Mouse (Mus musculus) midbrain, postnatal 0 days (tissue): ENCODE results near the gene Nup62. TPM values are rescaled to one million over a fixed set of nuclear protein-coding genes. Genes with fewer than 3 reads are reported as not detected.
A peak's percentile ranks its signal among the peaks of the same experiment; 100 is the strongest.

Source experiments
- ATAC-seq: fragments of 200-750 bp; cut with Nextera tagmentation; 2 replicates; pipeline ENCODE4 v1.8.0; 2017; ENCODE audit warnings: moderate number of reproducible peaks, mild to moderate bottlenecking, moderate TSS enrichment, moderate library complexity; ENCODE audit not compliant: low FRiP score
- DNase-seq: peaks from one replicate; pipeline ENCODE4 v3.0.0-alpha.2; 2015; ENCODE audit warnings: low spot score
- H3K27ac ChIP-seq: fragments of 300-500 bp; sonication (generic); 2 replicates; pipeline ENCODE4 v1.5.1; 2014; ENCODE audit warnings: low read depth, mild to moderate bottlenecking, low read length, mixed read lengths
- H3K27me3 ChIP-seq: fragments of 300-500 bp; sonication (generic); 2 replicates; pipeline ENCODE4 v1.6.1; 2014; ENCODE audit warnings: low read length, control low read depth, mixed read lengths; ENCODE audit not compliant: insufficient read depth
- H3K36me3 ChIP-seq: fragments of 300-500 bp; sonication (generic); 2 replicates; pipeline ENCODE4 v1.6.1; 2014; ENCODE audit warnings: low read length, control low read depth, mixed read lengths; ENCODE audit not compliant: insufficient read depth
- H3K4me1 ChIP-seq: fragments of 300-500 bp; sonication (generic); 2 replicates; pipeline ENCODE4 v1.6.1; 2014; ENCODE audit warnings: mild to moderate bottlenecking, control low read depth, antibody characterized with exemption, low read length, mixed read lengths; ENCODE audit not compliant: insufficient read depth
- H3K4me2 ChIP-seq: fragments of 300-500 bp; sonication (generic); 2 replicates; pipeline ENCODE4 v1.6.1; 2014; ENCODE audit warnings: low read depth, mild to moderate bottlenecking, low read length, mixed read lengths; ENCODE audit not compliant: poor library complexity, severe bottlenecking
- H3K4me3 ChIP-seq: fragments of 300-500 bp; sonication (generic); 2 replicates; pipeline ENCODE4 v1.5.1; 2014; ENCODE audit warnings: low read depth, mild to moderate bottlenecking, low read length, moderate library complexity
- H3K9ac ChIP-seq: fragments of 300-500 bp; sonication (generic); replicated peaks from 2 replicates; pipeline ENCODE4 v1.6.1; 2014; ENCODE audit warnings: mild to moderate bottlenecking, low read length, moderate library complexity, mixed read lengths; ENCODE audit not compliant: poor library complexity, severe bottlenecking
- H3K9me3 ChIP-seq: fragments of 300-500 bp; sonication (generic); 2 replicates; pipeline ENCODE4 v1.6.1; 2016; ENCODE audit warnings: low read length, control low read depth
- CTCF ChIP-seq: IDR thresholded peaks from 2 replicates; pipeline ENCODE4 v1.5.1; 2016; ENCODE audit warnings: antibody characterized with exemption, mild to moderate bottlenecking
- WGBS: fragments of 180-500 bp; shearing (Covaris S2); extraction: QIAGEN DNeasy Blood & Tissue Kit; methylation state at CpG from one replicate; pipeline ENCODE4 v1.1.7; 2014; 5-methylcytosine and 5-hydroxymethylcytosine counted together
- polyA plus RNA-seq: library from polyadenylated mRNA; unstranded; fragments of >200 nt; fragmentation: Nextera tagmentation; extraction: Ambion mirVana; gene quantifications from 2 replicates; pipeline ENCODE4 v1.2.1, GENCODE M21; 2015
- total RNA-seq: library from RNA; depleted of rRNA; stranded (reverse); fragments of >200 nt; gene quantifications from 2 replicates; pipeline ENCODE4 v1.2.3, GENCODE M21; 2014

Nup62 gene
- total and polyA plus RNA-seq, 2 experiments from 2014 or later: 46.9 to 65.9 TPM

DNA sequence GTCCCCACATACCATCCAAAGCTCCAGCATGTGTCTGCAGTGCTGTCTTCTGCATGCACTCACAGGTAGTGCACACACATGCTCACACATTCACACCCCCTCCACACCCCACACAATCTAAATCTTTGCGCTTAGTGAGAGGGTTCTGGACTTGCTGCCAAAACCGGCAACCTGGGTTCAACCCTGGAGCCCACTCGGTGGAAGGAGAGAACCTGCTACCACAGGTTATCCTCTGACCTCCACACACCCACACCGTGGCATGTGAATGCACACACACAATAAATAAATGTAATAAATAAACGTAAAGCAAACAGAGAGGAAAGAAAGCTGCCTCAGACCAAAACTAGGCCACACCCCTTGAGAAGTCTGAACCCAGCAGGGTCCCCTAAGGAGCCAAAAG lies 31.9 kb downstream of the Nup62 start:
- Histone ChIP-seq H3K9ac (peak overlapping the region; percentile 57), H3K4me2 (peak overlapping the region; percentile 70), H3K27ac (peak overlapping the region; percentile 71; the same call in 1 of the 2 replicates), H3K4me3 (peak overlapping the region; percentile 64), H3K4me1 (peaks cover 13% of the 10 kb centered on the region; the same call in 1 of the 2 replicates), H3K9me3 (no peaks in the 10 kb centered on the region), H3K36me3 (peaks cover 44% of the 10 kb centered on the region), H3K27me3 (no peaks in the 10 kb centered on the region)
- WGBS: 77% methylated on average over 5 of the region's 5 CpGs
- ATAC-seq (no peak), DNase-seq (no peak)
- TF ChIP-seq CTCF: no peak

DNA sequence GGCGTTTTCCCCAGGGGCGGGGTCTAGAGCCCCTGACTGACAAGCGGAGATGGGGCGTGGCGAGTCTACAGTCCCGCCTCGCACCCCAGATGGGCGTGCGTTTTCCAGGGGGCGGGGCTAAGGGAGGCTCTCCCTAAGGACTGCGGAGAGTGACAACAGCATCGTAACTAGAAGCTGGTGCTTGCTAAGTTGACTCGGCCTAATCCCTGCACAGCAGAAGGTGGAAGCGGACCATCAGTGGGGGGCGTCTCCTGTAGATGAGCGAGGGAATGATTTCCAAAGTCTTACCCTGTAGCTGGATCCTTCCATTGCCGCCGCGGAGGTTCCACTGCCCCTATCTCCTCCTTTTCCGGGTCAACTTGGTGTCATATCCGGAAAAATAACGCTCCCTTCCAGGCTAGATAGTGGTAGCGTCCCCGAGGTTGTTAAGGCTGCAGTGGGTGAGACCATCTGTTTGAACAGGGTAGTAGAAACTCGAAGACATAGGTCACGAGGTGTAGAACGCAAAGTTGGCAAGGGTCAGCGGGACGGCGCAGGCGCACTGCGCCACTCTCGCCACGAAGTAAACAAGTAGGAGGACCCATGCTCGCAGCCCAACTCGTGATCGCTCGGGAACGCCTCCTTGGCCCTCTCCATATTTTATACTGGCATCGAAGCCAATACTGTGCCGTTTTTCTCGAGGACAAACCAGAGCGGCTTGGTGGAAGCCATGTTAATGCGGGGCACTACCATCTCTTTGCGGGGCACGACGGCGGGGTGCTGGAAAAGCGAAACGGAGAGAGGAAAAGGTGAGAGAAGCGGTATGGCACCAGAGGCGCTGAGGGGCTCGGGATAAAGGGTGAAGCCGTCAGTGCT lies 32.9 kb downstream of the Nup62 start, which contains the start of the genes Akt1s1 and Tbc1d17:
Gene Akt1s1 (plus strand): TSS at position 431 of the 855 bp plus-strand sequence.
Gene Tbc1d17 (minus strand): TSS at position 519 of the 855 bp plus-strand sequence.
- ATAC-seq: peak; percentile 90
- peak within 1 kb of the TSS; percentile 87 for H3K9ac ChIP-seq

DNA sequence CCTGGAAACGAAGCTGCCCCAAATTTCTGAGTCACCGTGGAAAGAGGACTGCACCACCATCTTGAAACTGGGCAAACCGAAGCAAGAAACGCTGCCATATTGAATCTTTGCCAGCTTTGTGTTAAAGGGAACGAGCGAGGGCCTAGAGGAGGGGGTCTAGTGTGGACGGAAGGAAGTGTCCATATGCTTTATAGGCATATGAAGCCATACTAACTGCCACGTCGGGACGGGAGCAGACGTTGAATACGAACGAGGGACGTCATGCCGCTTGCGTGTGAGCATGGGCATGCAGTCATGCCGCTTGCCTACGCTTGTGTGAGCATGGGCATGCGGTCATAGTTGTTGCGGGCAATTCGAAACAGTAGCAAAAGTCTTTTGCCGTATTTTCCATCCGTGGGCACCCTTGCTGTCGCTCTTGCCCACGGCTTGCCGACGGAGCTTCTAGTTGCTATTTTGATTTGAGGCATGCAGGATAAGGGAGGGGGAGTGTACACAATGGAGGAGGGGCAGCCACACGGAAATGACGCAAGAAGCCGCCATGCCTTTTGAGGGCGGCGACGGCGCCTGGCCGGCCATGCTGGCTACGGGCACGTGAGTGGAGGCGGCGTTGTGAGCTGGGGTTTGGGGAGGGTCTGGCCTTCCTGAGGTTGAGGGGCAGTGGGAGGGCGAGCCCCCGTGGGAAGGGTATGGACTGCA lies 33.7 kb downstream of the Nup62 start:
- no peaks in the 10 kb centered on the region for H3K27me3 ChIP-seq
- H3K4me2 ChIP-seq: peak overlapping the region; percentile 75
- H3K36me3 ChIP-seq: peaks cover 29% of the 10 kb centered on the region
- ATAC-seq (peak; percentile 84), DNase-seq (peak; percentile 98)
- TF ChIP-seq CTCF: no peak
- no peaks in the 10 kb centered on the region for H3K9me3 ChIP-seq
- H3K9ac ChIP-seq: peak overlapping the region; percentile 87
- WGBS: under 1% methylated on average over 41 of the region's 41 CpGs
- H3K4me3 ChIP-seq: peak overlapping the region; percentile 64
- peak overlapping the region; percentile 98 for H3K27ac ChIP-seq
- peaks cover 13% of the 10 kb centered on the region; the same call in 1 of the 2 replicates for H3K4me1 ChIP-seq

More for the DNA sequence above, 32.9 kb downstream of the Nup62 start, which contains the start of the genes Akt1s1 and Tbc1d17:
- Histone ChIP-seq H3K27me3 (no peaks in the 10 kb centered on the region), H3K4me1 (peaks cover 13% of the 10 kb centered on the region; the same call in 1 of the 2 replicates), H3K4me2 (peak within 1 kb of the TSS; percentile 75), H3K27ac (peak within 1 kb of the TSS; percentile 98), H3K4me3 (peak within 1 kb of the TSS; percentile 64), H3K9me3 (no peaks in the 10 kb centered on the region), H3K36me3 (peaks cover 37% of the 10 kb centered on the region)
- WGBS: under 1% methylated on average over 54 of the region's 54 CpGs
- no peak for TF ChIP-seq CTCF
- DNase-seq: peak; percentile 100

DNA sequence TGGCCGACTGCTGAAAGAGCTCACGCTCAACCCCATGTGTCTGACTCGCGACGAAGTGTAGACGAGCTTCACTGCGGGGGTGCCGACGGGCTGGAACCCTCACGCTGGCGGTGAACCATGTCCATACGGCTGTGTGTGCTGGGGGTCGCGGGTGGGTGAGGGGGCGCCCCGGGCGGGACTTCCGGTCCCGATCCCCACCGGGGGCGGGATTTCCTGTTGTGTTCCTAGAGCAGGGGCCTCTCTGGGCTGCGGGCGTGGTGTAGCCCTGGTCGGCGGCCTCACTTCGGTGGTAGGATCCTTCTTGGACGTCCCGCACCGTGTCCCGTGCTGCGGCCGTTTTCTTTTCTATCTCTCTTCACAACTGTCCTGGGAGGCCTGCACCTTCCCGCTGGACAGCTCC lies 34.3 kb downstream of the Nup62 start:
- DNase-seq (peak; percentile 83), ATAC-seq (peak; percentile 41; the same call in 1 of the 2 replicates)
- no peaks in the 10 kb centered on the region for H3K9me3 ChIP-seq
- H3K36me3 ChIP-seq: peaks cover 24% of the 10 kb centered on the region
- H3K9ac ChIP-seq: peak overlapping the region; percentile 87
- peaks cover 13% of the 10 kb centered on the region; the same call in 1 of the 2 replicates for H3K4me1 ChIP-seq
- no peaks in the 10 kb centered on the region for H3K27me3 ChIP-seq
- peak overlapping the region; percentile 75 for H3K4me2 ChIP-seq
- WGBS: under 1% methylated on average over 29 of the region's 33 CpGs
- peak overlapping the region; percentile 98 for H3K27ac ChIP-seq
- no peak; the same call in 1 of the 2 replicates for TF ChIP-seq CTCF
- H3K4me3 ChIP-seq: peak overlapping the region; percentile 64

DNA sequence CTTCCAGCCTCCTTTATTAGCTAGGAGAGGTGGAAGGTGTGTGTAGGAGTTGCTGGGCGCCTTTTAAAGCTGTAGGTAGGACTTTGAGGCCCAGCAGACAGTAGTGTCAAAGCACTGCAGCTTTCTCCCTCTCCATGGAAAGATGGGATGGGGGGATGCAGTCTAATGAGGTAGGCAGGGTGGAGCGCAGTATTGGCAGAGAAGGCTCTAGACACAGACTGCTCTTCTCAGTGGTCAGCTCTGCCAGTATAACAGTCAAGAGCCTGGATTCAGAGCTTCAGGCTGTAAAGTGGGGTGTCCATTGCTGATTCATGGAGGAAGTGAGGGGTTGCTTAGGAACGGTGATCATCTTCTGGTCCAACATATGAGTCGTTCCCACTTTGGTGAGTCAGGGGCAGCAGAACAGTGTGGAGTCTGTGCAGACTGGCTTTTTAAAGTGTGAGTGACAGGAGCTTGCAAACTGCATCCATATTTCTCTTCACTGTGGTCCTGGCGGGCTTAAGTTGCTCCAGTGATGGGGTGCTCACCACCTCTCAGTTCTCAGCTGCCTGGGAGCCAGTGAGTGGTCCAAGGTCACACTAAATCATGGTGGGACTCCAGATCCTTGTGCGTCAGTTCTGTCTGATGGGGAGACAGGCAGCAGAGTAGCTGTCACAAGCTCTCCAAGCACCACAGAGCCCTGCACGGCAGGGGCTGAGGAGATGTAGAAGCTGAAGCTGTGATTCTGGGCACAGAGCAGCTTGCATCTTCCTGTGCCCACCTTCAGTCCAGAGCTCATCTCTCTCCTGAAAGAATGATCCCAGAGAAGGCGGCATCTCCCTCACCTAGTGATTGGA lies 35.1 kb downstream of the Nup62 start:
- ATAC-seq (no peak), DNase-seq (no peak)
- WGBS: 82% methylated on average over 8 of the region's 8 CpGs
- TF ChIP-seq CTCF: no peak
- Histone ChIP-seq H3K9me3 (no peaks in the 10 kb centered on the region), H3K4me3 (peak overlapping the region; percentile 64), H3K4me1 (peaks cover 13% of the 10 kb centered on the region; the same call in 1 of the 2 replicates), H3K36me3 (peaks cover 15% of the 10 kb centered on the region), H3K4me2 (peak overlapping the region; percentile 75), H3K9ac (peak overlapping the region; percentile 87), H3K27me3 (no peaks in the 10 kb centered on the region), H3K27ac (peak overlapping the region; percentile 98)
